Mouse (Mus musculus): ENCODE measurements at regions not wholly inside any gene's neighbourhood (a gene's known extent, or its start where the extent isn't known, plus 50 kb on each side); places are given as distances from the start of the nearest gene placed in this dataset.

- Histone ChIP-seq H3K9ac (no peak overlapping the region), H3K27me3 (no peaks in the 10 kb centered on the region), H3K4me1 (replicated peaks) (no peaks in the 10 kb centered on the region), H3K36me3 (replicated peaks) (no peaks in the 10 kb centered on the region), H3K4me2 (no peak overlapping the region), H3K27ac (replicated peaks) (no peak overlapping the region), H3K4me3 (replicated peaks) (no peak overlapping the region), H3K9me3 (replicated peaks) (no peaks in the 10 kb centered on the region)
- no peak for ATAC-seq (ENCODE audit: insufficient read depth)
Measured at GRCm38 (mm10) chr16:95789548-95789947, 87.7 kb downstream of the Ets2 start.

- 51% methylated on average over 5 of the region's 5 CpGs for WGBS (ENCODE audit: insufficient replicate concordance)
- Histone ChIP-seq H3K27me3 (no peaks in the 10 kb centered on the region), H3K27ac (replicated peaks) (no peak overlapping the region), H3K36me3 (replicated peaks) (no peaks in the 10 kb centered on the region), H3K4me3 (replicated peaks) (no peak overlapping the region), H3K4me1 (replicated peaks) (no peaks in the 10 kb centered on the region), H3K9ac (no peak overlapping the region), H3K4me2 (no peak overlapping the region), H3K9me3 (replicated peaks) (no peaks in the 10 kb centered on the region)
- no peak for ATAC-seq (ENCODE audit: insufficient read depth)
Measured at GRCm38 (mm10) chr16:95781681-95782080, 79.8 kb downstream of the Ets2 start.

GRCm38 (mm10) chr16:95780431-95780830, 78.6 kb downstream of the Ets2 start:
- H3K9me3 ChIP-seq (replicated peaks): no peaks in the 10 kb centered on the region
- H3K27ac ChIP-seq (replicated peaks): no peak overlapping the region
- H3K27me3 ChIP-seq: no peaks in the 10 kb centered on the region
- H3K4me2 ChIP-seq: no peak overlapping the region
- no peaks in the 10 kb centered on the region for H3K36me3 ChIP-seq (replicated peaks)
- no peak overlapping the region for H3K4me3 ChIP-seq (replicated peaks)
- WGBS (ENCODE audit: insufficient replicate concordance): 22% methylated on average over 2 of the region's 2 CpGs
- no peak for ATAC-seq (ENCODE audit: insufficient read depth)
- H3K4me1 ChIP-seq (replicated peaks): peaks cover 8% of the 10 kb centered on the region; the same call in 1 of the 2 replicates
- no peak overlapping the region for H3K9ac ChIP-seq

GRCm38 (mm10) chr16:95778845-95779722, 77.2 kb downstream of the Ets2 start:
- no peak for ATAC-seq (ENCODE audit: insufficient read depth)
- 60% methylated on average over 6 of the region's 6 CpGs for WGBS (ENCODE audit: insufficient replicate concordance)
- H3K9me3 ChIP-seq (replicated peaks): no peaks in the 10 kb centered on the region
- H3K4me3 ChIP-seq (replicated peaks): no peak overlapping the region
- no peak overlapping the region for H3K9ac ChIP-seq
- no peak overlapping the region for H3K4me2 ChIP-seq
- H3K27ac ChIP-seq (replicated peaks): no peak overlapping the region
- peaks cover 8% of the 10 kb centered on the region; the same call in 1 of the 2 replicates for H3K4me1 ChIP-seq (replicated peaks)
- no peaks in the 10 kb centered on the region for H3K27me3 ChIP-seq
- H3K36me3 ChIP-seq (replicated peaks): no peaks in the 10 kb centered on the region

GRCm38 (mm10) chr16:95778173-95778572, 76.3 kb downstream of the Ets2 start:
- WGBS (ENCODE audit: insufficient replicate concordance): 53% methylated on average over 4 of the region's 4 CpGs
- H3K27ac ChIP-seq (replicated peaks): no peak overlapping the region
- no peak for ATAC-seq (ENCODE audit: insufficient read depth)

GRCm38 (mm10) chr16:95776610-95777363, 74.9 kb downstream of the Ets2 start:
- H3K9ac ChIP-seq: no peak overlapping the region
- peaks cover 8% of the 10 kb centered on the region; the same call in 1 of the 2 replicates for H3K4me1 ChIP-seq (replicated peaks)
- H3K36me3 ChIP-seq (replicated peaks): no peaks in the 10 kb centered on the region
- H3K4me2 ChIP-seq: no peak overlapping the region
- 69% methylated on average over 10 of the region's 10 CpGs for WGBS (ENCODE audit: insufficient replicate concordance)
- H3K27ac ChIP-seq (replicated peaks): no peak overlapping the region
- H3K9me3 ChIP-seq (replicated peaks): no peaks in the 10 kb centered on the region
- H3K4me3 ChIP-seq (replicated peaks): no peak overlapping the region
- ATAC-seq (ENCODE audit: insufficient read depth): no peak
- H3K27me3 ChIP-seq: no peaks in the 10 kb centered on the region

More at GRCm38 (mm10) chr16:95778173-95778572, 76.3 kb downstream of the Ets2 start:
- Histone ChIP-seq H3K4me2 (no peak overlapping the region), H3K36me3 (replicated peaks) (no peaks in the 10 kb centered on the region), H3K4me3 (replicated peaks) (no peak overlapping the region), H3K9me3 (replicated peaks) (no peaks in the 10 kb centered on the region), H3K27me3 (no peaks in the 10 kb centered on the region), H3K9ac (no peak overlapping the region), H3K4me1 (replicated peaks) (peaks cover 8% of the 10 kb centered on the region; the same call in 1 of the 2 replicates)

- H3K27ac ChIP-seq (replicated peaks): no peak overlapping the region
Measured at GRCm38 (mm10) chr16:95776010-95776409, 74.1 kb downstream of the Ets2 start.

GRCm38 (mm10) chr16:95775361-95775760, 73.5 kb downstream of the Ets2 start:
- 36% methylated on average over 5 of the region's 5 CpGs for WGBS (ENCODE audit: insufficient replicate concordance)

More at GRCm38 (mm10) chr16:95776010-95776409, 74.1 kb downstream of the Ets2 start:
- ATAC-seq (ENCODE audit: insufficient read depth): no peak
- Histone ChIP-seq H3K4me3 (replicated peaks) (no peak overlapping the region), H3K9ac (no peak overlapping the region), H3K9me3 (replicated peaks) (no peaks in the 10 kb centered on the region), H3K27me3 (no peaks in the 10 kb centered on the region), H3K36me3 (replicated peaks) (no peaks in the 10 kb centered on the region), H3K4me2 (no peak overlapping the region), H3K4me1 (replicated peaks) (peaks cover 8% of the 10 kb centered on the region; the same call in 1 of the 2 replicates)
- 25% methylated on average over 1 of the region's 1 CpGs for WGBS (ENCODE audit: insufficient replicate concordance)

GRCm38 (mm10) chr16:95773151-95773550, 71.3 kb downstream of the Ets2 start:
- H3K36me3 ChIP-seq (replicated peaks): no peaks in the 10 kb centered on the region
- 75% methylated on average over 3 of the region's 3 CpGs for WGBS (ENCODE audit: insufficient replicate concordance)

More at GRCm38 (mm10) chr16:95775361-95775760, 73.5 kb downstream of the Ets2 start:
- no peak for ATAC-seq (ENCODE audit: insufficient read depth)
- H3K27ac ChIP-seq (replicated peaks): no peak overlapping the region
- H3K27me3 ChIP-seq: no peaks in the 10 kb centered on the region
- H3K4me1 ChIP-seq (replicated peaks): peaks cover 8% of the 10 kb centered on the region; the same call in 1 of the 2 replicates
- H3K4me2 ChIP-seq: no peak overlapping the region
- no peak overlapping the region for H3K4me3 ChIP-seq (replicated peaks)
- no peaks in the 10 kb centered on the region for H3K9me3 ChIP-seq (replicated peaks)
- H3K36me3 ChIP-seq (replicated peaks): no peaks in the 10 kb centered on the region
- no peak overlapping the region for H3K9ac ChIP-seq

More at GRCm38 (mm10) chr16:95773151-95773550, 71.3 kb downstream of the Ets2 start:
- Histone ChIP-seq H3K9ac (no peak overlapping the region), H3K4me3 (replicated peaks) (no peak overlapping the region), H3K27me3 (no peaks in the 10 kb centered on the region), H3K4me2 (no peak overlapping the region), H3K27ac (replicated peaks) (no peak overlapping the region), H3K4me1 (replicated peaks) (peaks cover 8% of the 10 kb centered on the region; the same call in 1 of the 2 replicates), H3K9me3 (replicated peaks) (no peaks in the 10 kb centered on the region)
- no peak for ATAC-seq (ENCODE audit: insufficient read depth)
